Mouse (Mus musculus) cerebellum, postnatal 14 days (tissue): ENCODE results near the gene Tor1a.
"Not testable (repeated sequence)": the region's sequence is repeated elsewhere in the genome, so short reads cannot be mapped to it uniquely, and the experiment has no call there.

Experiments used
- DNase-seq, 2 experiments: peaks; one replicate each; pipeline ENCODE4 v3.0.0; 2021; ENCODE audit warnings: mixed read lengths in 2 of 2

The Tor1a gene

GRCm38 (mm10) chr2:30952824-30953490, 14.8 kb downstream of the Tor1a start, which contains the start of gene Tor1b:
Gene Tor1b (plus strand): TSS chr2:30952959.
- peak; percentile 87 to 88 for DNase-seq

- peak in 1 of 2 experiments; percentile 30 for DNase-seq
Observed at GRCm38 (mm10) chr2:30952457-30952823, 15.3 kb downstream of the Tor1a start.

GRCm38 (mm10) chr2:30942603-30943011, 25.1 kb downstream of the Tor1a start:
- peak; percentile 72 to 75 for DNase-seq

- not testable (repeated sequence) for DNase-seq
Observed at GRCm38 (mm10) chr2:30942116-30942515, 25.6 kb downstream of the Tor1a start.

GRCm38 (mm10) chr2:30941586-30941985, 26.1 kb downstream of the Tor1a start:
- no peak for DNase-seq

GRCm38 (mm10) chr2:30938574-30938991, 29.1 kb downstream of the Tor1a start:
- DNase-seq = no peak

- no peak for DNase-seq
Observed at GRCm38 (mm10) chr2:30937731-30938130, 30.0 kb downstream of the Tor1a start.

GRCm38 (mm10) chr2:30936808-30937207, 30.9 kb downstream of the Tor1a start:
- DNase-seq = no peak

GRCm38 (mm10) chr2:30933917-30934450, 33.7 kb downstream of the Tor1a start:
- peak; percentile 88 to 91 for DNase-seq

- no peak for DNase-seq
Observed at GRCm38 (mm10) chr2:30933032-30933431, 34.7 kb downstream of the Tor1a start.

- DNase-seq = no peak
Observed at GRCm38 (mm10) chr2:30931922-30932321, 35.8 kb downstream of the Tor1a start.

GRCm38 (mm10) chr2:30930846-30931245, 36.9 kb downstream of the Tor1a start:
- not testable (repeated sequence) for DNase-seq

GRCm38 (mm10) chr2:30929483-30930045, 38.2 kb downstream of the Tor1a start, which contains the start of gene Ptges:
Gene Ptges (minus strand): TSS chr2:30929863.
- DNase-seq = peak; percentile 86 to 90

- DNase-seq = no peak
Observed at GRCm38 (mm10) chr2:30928893-30929482, 38.7 kb downstream of the Tor1a start.

- DNase-seq = peak; percentile 92 to 96
Observed at GRCm38 (mm10) chr2:30927844-30928628, 39.7 kb downstream of the Tor1a start.

- peak; percentile 19 to 41 for DNase-seq
Observed at GRCm38 (mm10) chr2:30927151-30927781, 40.5 kb downstream of the Tor1a start.

GRCm38 (mm10) chr2:30926381-30926780, 41.4 kb downstream of the Tor1a start:
- DNase-seq = no peak

GRCm38 (mm10) chr2:30925181-30925580, 42.6 kb downstream of the Tor1a start:
- DNase-seq = no peak

- DNase-seq = no peak
Observed at GRCm38 (mm10) chr2:30923099-30923498, 44.6 kb downstream of the Tor1a start.

GRCm38 (mm10) chr2:30920216-30920615, 47.5 kb downstream of the Tor1a start:
- no peak for DNase-seq

GRCm38 (mm10) chr2:30918780-30919329, 48.9 kb downstream of the Tor1a start:
- no peak for DNase-seq

- DNase-seq = no peak
Observed at GRCm38 (mm10) chr2:30918126-30918525, 49.6 kb downstream of the Tor1a start.
